Mouse (Mus musculus) adrenal gland, postnatal 36 days (tissue): ENCODE measurements at regions not wholly inside any gene's neighbourhood (a gene's known extent, or its start where the extent isn't known, plus 50 kb on each side); places are given as distances from the start of the nearest gene placed in this dataset.
A peak's percentile ranks its signal among the peaks of the same experiment; 100 is the strongest.

Source experiments
- DNase-seq, 2 experiments: peaks; one replicate each; pipeline ENCODE4 v3.0.0; 2021; ENCODE audit warnings: mixed read lengths in 1 of 2

- peak; percentile 20 to 29 for DNase-seq
Measured at GRCm38 (mm10) chr14:91889141-91889631, 2001.3 kb downstream of the Pcdh9 start.

DNA sequence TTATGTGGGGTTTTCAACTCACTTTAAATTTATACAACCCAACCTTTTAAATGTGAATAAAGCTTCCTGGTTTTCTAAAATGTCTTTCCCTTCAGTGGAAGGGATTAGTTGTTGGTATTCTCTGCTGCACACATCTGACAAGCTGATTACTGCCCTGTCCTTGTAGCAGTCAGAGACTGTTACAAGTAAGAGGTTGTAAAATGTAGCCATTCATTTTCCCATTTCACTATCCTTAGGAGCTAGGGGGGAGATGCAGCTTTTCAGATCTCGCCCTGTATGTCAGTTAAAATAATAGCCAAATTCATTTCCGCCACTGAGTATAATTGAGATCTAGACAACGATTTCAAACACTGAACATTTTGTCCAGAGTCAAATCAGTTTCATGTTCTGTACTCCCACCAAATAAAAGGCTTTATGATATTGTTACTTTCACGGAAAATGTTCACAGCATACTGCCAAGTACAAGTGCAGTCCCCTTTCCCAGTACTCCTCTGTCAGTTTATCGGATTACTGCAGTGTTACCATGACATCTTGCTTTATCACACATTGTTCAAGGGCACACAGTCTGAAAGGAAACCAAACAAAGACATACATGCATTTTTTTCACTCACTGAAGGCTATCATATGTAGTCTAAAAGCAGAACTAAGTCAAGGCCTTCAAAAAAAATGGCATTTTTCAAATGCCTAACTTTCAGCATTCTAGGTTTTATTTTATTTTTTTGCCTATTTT, 2024.4 kb downstream of the Pcdh9 start:
- DNase-seq: no peak

GRCm38 (mm10) chr14:91852258-91852657, 2038.2 kb downstream of the Pcdh9 start:
- DNase-seq: no peak
